Mouse (Mus musculus): ENCODE data around the gene Gxylt1. TPM values are rescaled to one million over a fixed set of nuclear protein-coding genes. Genes with fewer than 3 reads are reported as not detected.
A peak's percentile ranks its signal among the peaks of the same experiment; 100 is the strongest.
"Not testable (repeated sequence)": the region's sequence is repeated elsewhere in the genome, so short reads cannot be mapped to it uniquely, and the experiment has no call there.

Gxylt1 gene
- 10 to 100 TPM; 10.5 to 10.9 TPM for total RNA-seq (2021)
- long read RNA-seq, full-length matches to known transcripts: 9 of 13 reads
- long read RNA-seq, partial matches to known transcripts: 0 of 13 reads
- long read RNA-seq, other reads (novel, unspliced or antisense): 4 of 13 reads

- DNase-seq (ENCODE audit: low spot score in 2 of 2): peak; percentile 99 to 100
These were observed at the start of gene Gxylt1 for GRCm38 (mm10) chr15:93274679-93275583. Gene Gxylt1, minus strand, starts transcription at chr15:93275179.

- no peak for DNase-seq (ENCODE audit: low spot score in 2 of 2)
These were observed 43.8 kb upstream of the Gxylt1 start for GRCm38 (mm10) chr15:93318781-93319180.

- not testable (repeated sequence) for DNase-seq (ENCODE audit: low spot score in 2 of 2)
These were observed 35.3 kb upstream of the Gxylt1 start for GRCm38 (mm10) chr15:93310304-93310703.

- no peak for DNase-seq (ENCODE audit: low spot score in 2 of 2)
These were observed 23.2 kb upstream of the Gxylt1 start for GRCm38 (mm10) chr15:93298197-93298596.

- DNase-seq (ENCODE audit: low spot score in 2 of 2): no peak
These were observed 19.5 kb upstream of the Gxylt1 start for GRCm38 (mm10) chr15:93294483-93294882.

GRCm38 (mm10) chr15:93288321-93288720 is 13.3 kb upstream of the Gxylt1 start:
- no peak for DNase-seq (ENCODE audit: low spot score in 2 of 2)

GRCm38 (mm10) chr15:93287628-93288027 is 12.6 kb upstream of the Gxylt1 start:
- no peak for DNase-seq (ENCODE audit: low spot score in 2 of 2)

- DNase-seq (ENCODE audit: low spot score in 2 of 2): no peak
These were observed 10.3 kb upstream of the Gxylt1 start for GRCm38 (mm10) chr15:93285244-93285643.

GRCm38 (mm10) chr15:93284326-93284725 is 9.3 kb upstream of the Gxylt1 start:
- DNase-seq (ENCODE audit: low spot score in 2 of 2): no peak

- DNase-seq (ENCODE audit: low spot score in 2 of 2): peak in 1 of 2 experiments; percentile 28
These were observed 8.4 kb upstream of the Gxylt1 start for GRCm38 (mm10) chr15:93283349-93283748.

GRCm38 (mm10) chr15:93276276-93276675 is 1.3 kb upstream of the Gxylt1 start:
- no peak for DNase-seq (ENCODE audit: low spot score in 2 of 2)

- DNase-seq (ENCODE audit: low spot score in 2 of 2): no peak
These were observed 644 bp upstream of the Gxylt1 start for GRCm38 (mm10) chr15:93275623-93276022.

GRCm38 (mm10) chr15:93273788-93274678 is 946 bp downstream of the Gxylt1 start:
- no peak for DNase-seq (ENCODE audit: low spot score in 2 of 2)

- no peak for DNase-seq (ENCODE audit: low spot score in 2 of 2)
These were observed 2.0 kb downstream of the Gxylt1 start for GRCm38 (mm10) chr15:93272948-93273347.

- no peak for DNase-seq (ENCODE audit: low spot score in 2 of 2)
These were observed 4.6 kb downstream of the Gxylt1 start for GRCm38 (mm10) chr15:93270289-93270855.

GRCm38 (mm10) chr15:93269572-93269971 is 5.4 kb downstream of the Gxylt1 start:
- no peak for DNase-seq (ENCODE audit: low spot score in 2 of 2)

GRCm38 (mm10) chr15:93268001-93268400 is 7.0 kb downstream of the Gxylt1 start:
- no peak for DNase-seq (ENCODE audit: low spot score in 2 of 2)

GRCm38 (mm10) chr15:93267479-93267878 is 7.5 kb downstream of the Gxylt1 start:
- DNase-seq (ENCODE audit: low spot score in 2 of 2): no peak

GRCm38 (mm10) chr15:93266361-93266760 is 8.6 kb downstream of the Gxylt1 start:
- no peak for DNase-seq (ENCODE audit: low spot score in 2 of 2)

- peak; percentile 33 to 85 for DNase-seq (ENCODE audit: low spot score in 2 of 2)
These were observed 9.3 kb downstream of the Gxylt1 start for GRCm38 (mm10) chr15:93265728-93266127.

- DNase-seq (ENCODE audit: low spot score in 2 of 2): no peak
These were observed 9.7 kb downstream of the Gxylt1 start for GRCm38 (mm10) chr15:93265231-93265630.

All from layer of hippocampus, adult 18-20 months (tissue).